Mouse (Mus musculus) kidney, adult 2 months (tissue): ENCODE data around the gene Snx21. TPM values are rescaled to one million over a fixed set of nuclear protein-coding genes. Genes with fewer than 3 reads are reported as not detected.

Experiments
- DNase-seq: peaks from one replicate; pipeline ENCODE4 v3.0.0; 2021
- H3K27ac ChIP-seq: fragments of 200-500 bp; 2 replicates; pipeline ENCODE4 v1.5.1; 2012; ENCODE audit warnings: low read depth, low read length, control low read depth, inconsistent platforms; ENCODE audit not compliant: insufficient read depth
- H3K27me3 ChIP-seq: fragments of 200-500 bp; replicated peaks from 2 replicates; pipeline ENCODE4 v1.6.1; 2012; ENCODE audit warnings: mild to moderate bottlenecking, moderate library complexity, low read length, inconsistent platforms; ENCODE audit not compliant: control insufficient read depth, insufficient read depth
- H3K36me3 ChIP-seq: fragments of 200-500 bp; 2 replicates; pipeline ENCODE4 v1.6.1; 2012; ENCODE audit warnings: mild to moderate bottlenecking, moderate library complexity, low read length, inconsistent platforms; ENCODE audit not compliant: control insufficient read depth, insufficient read depth
- H3K4me1 ChIP-seq: fragments of 200-500 bp; 2 replicates; pipeline ENCODE4 v1.6.1; 2011; ENCODE audit warnings: low read length; ENCODE audit not compliant: control insufficient read depth, insufficient read depth
- H3K4me3 ChIP-seq: fragments of 200-500 bp; 2 replicates; pipeline ENCODE4 v1.5.1; 2011; ENCODE audit warnings: mild to moderate bottlenecking, low read depth, low read length, control low read depth; ENCODE audit not compliant: insufficient read depth
- CTCF ChIP-seq: fragments of 200-500 bp; conservative IDR thresholded peaks from 2 replicates; pipeline ENCODE4 v1.5.1; 2011; ENCODE audit warnings: low read depth, mild to moderate bottlenecking, control low read depth, low read length, moderate library complexity, mixed read lengths; ENCODE audit not compliant: insufficient read depth, insufficient read length
- POLR2A ChIP-seq: fragments of 200-500 bp; IDR thresholded peaks from one replicate; pipeline ENCODE4 v1.6.1; 2011; ENCODE audit warnings: low read depth, low read length, control low read depth
- WGBS: fragments of 180-500 bp; shearing (Covaris S2); methylation state at CpG from one replicate; pipeline ENCODE4 v1.1.7; 2018; 5-methylcytosine and 5-hydroxymethylcytosine counted together
- polyA plus RNA-seq: library from polyadenylated mRNA; depleted of rRNA; stranded (reverse); fragments of >200 nt; gene quantifications from 2 replicates; pipeline ENCODE4 v1.2.3, GENCODE M21; 2012

Gene Snx21
- polyA plus RNA-seq, 1 experiment, result 23.2 TPM

DNA sequence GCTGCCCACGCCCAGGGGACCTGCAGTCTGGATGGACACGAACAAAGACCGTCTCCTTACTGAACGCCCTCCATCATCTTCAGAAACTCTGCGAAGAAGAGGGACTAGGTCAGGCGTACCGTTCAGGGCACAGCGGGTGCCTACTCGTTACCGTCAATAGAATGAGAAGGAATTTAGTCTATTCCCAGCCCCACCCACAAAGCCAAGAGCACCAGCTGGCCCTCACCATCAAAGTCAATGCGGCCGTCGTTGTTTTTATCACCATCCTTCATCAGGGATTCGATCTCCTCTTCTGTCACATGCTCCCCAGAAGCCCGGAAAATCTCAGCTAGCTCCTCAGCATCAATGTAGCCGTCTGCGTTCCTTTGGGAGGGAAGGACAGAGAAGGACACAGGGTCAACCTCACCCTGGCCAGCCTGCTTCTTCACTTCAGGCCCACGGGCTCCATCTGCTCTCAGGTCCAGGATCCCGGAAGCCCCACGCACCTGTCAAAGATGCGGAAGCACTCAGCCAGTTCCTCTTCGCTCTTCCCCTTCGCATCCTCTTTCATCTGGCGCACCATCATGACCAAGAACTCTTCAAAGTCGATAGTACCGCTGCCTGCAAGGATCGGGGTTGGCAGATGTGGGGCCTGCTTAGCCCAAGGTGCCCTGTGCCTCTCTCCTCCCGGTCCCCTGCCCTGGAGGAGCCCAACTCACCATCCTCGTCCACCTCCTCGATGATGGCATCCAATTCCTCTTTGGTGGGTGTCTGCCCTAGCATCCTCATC is 8.2 kb upstream of the Snx21 start:
- no peak for TF ChIP-seq POLR2A
- no peak for TF ChIP-seq CTCF
- 82% methylated on average over 30 of the region's 30 CpGs for WGBS
- Histone ChIP-seq H3K27ac (no peak overlapping the region), H3K36me3 (no peaks in the 10 kb centered on the region), H3K27me3 (no peaks in the 10 kb centered on the region), H3K4me3 (no peak overlapping the region), H3K4me1 (no peaks in the 10 kb centered on the region)
- no peak for DNase-seq

DNA sequence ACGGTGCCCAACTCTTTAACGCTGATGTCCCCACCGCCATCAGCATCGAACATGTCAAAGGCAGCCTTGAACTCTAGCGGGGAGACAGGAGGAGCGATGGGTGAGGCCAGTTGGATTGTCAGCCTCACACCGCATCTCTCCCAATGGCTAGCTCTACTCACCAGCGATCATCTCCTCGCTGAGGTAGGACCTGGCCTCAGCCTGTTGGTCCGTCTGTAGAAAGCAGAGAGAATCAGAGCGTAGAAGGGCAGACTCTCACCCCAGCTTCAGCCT is 7.7 kb upstream of the Snx21 start:
- Histone ChIP-seq H3K4me1 (no peaks in the 10 kb centered on the region), H3K4me3 (no peak overlapping the region), H3K27me3 (no peaks in the 10 kb centered on the region), H3K27ac (no peak overlapping the region), H3K36me3 (no peaks in the 10 kb centered on the region)
- DNase-seq, result no peak
- TF ChIP-seq CTCF, result no peak
- TF ChIP-seq POLR2A, result no peak
- WGBS, result 94% methylated on average over 11 of the region's 11 CpGs

DNA sequence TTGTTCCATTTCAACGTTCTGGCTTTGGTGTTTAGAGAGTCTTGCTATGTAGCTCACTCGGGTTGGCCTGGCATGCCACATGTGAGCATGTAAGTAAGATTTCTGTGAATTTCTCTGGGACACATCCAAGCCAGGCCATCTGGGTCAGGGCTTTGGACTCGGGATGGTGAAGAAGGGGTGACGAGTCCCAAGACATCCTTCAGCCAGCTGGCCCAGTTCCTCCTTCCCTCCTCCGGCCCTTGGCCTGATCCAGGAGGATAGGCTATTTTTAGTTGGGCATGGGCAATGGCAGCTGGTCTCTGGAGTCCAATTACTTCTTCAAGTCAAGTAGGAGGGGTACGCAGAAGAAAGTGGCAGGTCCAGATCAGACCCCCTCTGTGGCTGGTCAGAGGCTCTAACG is 6.8 kb upstream of the Snx21 start:
- no peak overlapping the region for H3K4me3 ChIP-seq
- H3K27ac ChIP-seq, result no peak overlapping the region
- TF ChIP-seq CTCF (no peak), POLR2A (no peak)
- WGBS, result 68% methylated on average over 7 of the region's 7 CpGs
- no peaks in the 10 kb centered on the region for H3K36me3 ChIP-seq
- H3K27me3 ChIP-seq, result no peaks in the 10 kb centered on the region
- no peak for DNase-seq
- H3K4me1 ChIP-seq, result peaks cover 2% of the 10 kb centered on the region; the same call in 1 of the 2 replicates

DNA sequence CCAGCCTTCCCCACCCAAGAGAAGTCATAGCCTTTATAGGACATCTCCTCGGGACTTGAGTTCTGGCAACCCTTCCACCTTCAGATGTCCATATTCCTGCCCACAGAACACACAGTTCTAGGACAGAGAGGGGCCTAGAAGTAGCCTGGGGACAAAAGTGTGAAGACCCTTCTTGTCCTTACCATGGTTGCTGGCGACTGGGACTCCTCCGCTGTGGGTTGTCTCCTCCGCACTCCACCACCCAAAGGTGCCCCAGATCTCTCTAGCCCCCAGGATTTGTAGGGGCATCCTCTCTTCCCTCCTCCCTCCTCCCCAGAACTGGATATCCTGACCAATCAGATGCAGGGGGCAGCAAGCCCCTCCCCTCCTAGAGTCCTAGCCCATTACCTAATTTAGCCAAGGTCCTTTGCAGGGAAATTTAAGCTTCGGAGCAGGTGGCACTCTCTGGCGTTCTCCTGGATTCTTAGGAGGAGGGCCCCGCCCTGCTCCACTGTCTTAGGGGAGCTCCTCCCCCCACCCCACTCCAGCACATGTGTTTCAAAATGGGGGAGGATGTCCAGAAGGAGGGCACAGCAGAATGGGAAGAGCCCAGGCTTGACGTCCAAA is 6.0 kb upstream of the Snx21 start, which contains the start of gene Tnnc2:
TSS of gene Tnnc2 (minus strand) at position 487 of the 606 bp plus-strand sequence.
- Histone ChIP-seq H3K27ac (no peak within 1 kb of the TSS), H3K4me1 (peaks cover 3% of the 10 kb centered on the region; the same call in 1 of the 2 replicates), H3K4me3 (no peak within 1 kb of the TSS), H3K27me3 (no peaks in the 10 kb centered on the region), H3K36me3 (no peaks in the 10 kb centered on the region)
- no peak for DNase-seq
- WGBS, result 72% methylated on average over 8 of the region's 8 CpGs
- no peak for TF ChIP-seq CTCF
- TF ChIP-seq POLR2A, result no peak

DNA sequence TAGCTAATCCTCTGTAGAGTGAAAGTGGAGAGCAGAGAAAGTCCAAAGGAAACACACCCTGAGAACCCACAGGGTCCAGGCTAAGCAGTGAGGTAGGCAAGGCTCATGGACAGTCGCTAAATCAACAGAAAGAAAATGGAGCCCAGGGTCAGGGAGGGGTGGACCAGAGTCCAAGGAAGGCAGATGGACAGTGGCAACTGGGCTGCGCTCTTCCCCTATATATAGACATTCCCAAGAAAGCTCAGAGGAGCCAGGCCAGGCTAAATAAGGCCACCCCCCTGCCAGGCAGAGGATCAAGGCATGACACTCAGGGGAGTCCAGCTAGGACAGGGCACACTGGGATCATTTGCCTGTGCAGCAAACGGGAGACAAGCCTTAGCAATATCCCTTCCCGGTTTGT is 3.7 kb upstream of the Snx21 start:
- DNase-seq, result no peak
- Histone ChIP-seq H3K36me3 (no peaks in the 10 kb centered on the region), H3K4me3 (no peak overlapping the region), H3K27ac (no peak overlapping the region), H3K27me3 (no peaks in the 10 kb centered on the region), H3K4me1 (peaks cover 7% of the 10 kb centered on the region; the same call in 1 of the 2 replicates)
- WGBS, result 74% methylated on average over 4 of the region's 4 CpGs
- TF ChIP-seq POLR2A, result no peak

DNA sequence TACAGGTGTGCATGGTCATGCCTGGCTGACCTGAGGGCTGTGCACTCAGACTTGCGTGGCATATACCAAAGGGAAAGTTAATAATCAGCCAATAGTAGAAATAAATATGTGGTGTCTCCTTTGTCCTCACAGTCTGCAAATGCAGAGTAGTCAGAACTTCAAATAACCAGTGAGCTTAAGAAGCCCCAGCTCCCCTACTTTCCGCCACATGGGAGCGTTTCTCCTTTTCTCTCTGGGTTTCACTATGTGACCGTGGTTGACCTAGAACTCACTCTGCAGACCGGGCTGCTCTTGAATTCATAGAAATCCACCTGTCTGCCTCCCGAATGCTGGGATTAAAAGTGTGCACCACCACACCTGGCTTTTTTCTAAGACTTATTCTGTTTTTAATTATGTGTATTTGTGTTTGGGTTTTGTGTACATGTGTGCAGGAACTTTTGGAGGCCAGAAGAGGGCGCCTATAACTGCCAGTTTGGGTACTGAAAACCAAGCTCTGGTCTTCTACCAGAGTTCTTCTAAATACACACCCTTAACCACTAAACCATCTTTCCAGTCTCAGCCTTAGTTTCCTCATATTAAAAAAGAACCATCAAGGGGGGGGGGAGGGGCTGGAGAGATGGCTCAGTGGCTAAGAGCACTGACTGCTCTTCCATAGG is 1.6 kb upstream of the Snx21 start:
- Histone ChIP-seq H3K27me3 (no peaks in the 10 kb centered on the region), H3K4me1 (peaks cover 7% of the 10 kb centered on the region; the same call in 1 of the 2 replicates), H3K4me3 (no peak overlapping the region), H3K27ac (no peak overlapping the region), H3K36me3 (no peaks in the 10 kb centered on the region)
- TF ChIP-seq POLR2A (no peak), CTCF (no peak; the same call in 1 of the 2 replicates)
- no peak for DNase-seq
- 63% methylated on average over 7 of the region's 7 CpGs for WGBS

DNA sequence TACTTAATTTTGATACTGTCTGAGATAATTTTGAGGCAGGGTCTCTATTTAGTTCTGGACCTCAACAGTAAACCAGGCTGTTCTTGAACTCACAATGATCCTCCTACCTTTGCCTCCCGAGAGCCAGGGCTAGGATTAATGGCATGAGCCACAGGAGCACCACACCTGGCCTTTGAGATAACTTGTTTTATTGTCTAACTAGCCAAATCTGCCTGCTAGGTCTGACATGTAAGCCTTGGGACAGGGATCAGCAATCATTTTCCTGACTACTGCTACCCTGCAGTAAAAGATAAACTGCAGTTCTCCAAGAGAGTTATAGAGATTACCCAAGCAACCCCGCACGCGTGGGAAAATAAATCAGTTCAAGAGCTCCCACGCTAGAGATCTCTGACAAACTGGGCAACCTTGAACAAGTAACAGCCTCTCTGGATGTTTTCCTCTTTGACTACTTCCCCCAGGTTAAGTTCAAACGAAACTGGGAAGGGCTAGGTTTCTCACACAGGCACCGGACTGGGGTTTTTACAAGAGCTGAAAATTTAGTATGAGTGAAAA is 678 bp upstream of the Snx21 start:
- peaks cover 7% of the 10 kb centered on the region; the same call in 1 of the 2 replicates for H3K4me1 ChIP-seq
- no peaks in the 10 kb centered on the region for H3K36me3 ChIP-seq
- H3K4me3 ChIP-seq, result peak overlapping the region; percentile 64
- no peak for TF ChIP-seq CTCF
- no peak for TF ChIP-seq POLR2A
- 3% methylated on average over 7 of the region's 7 CpGs for WGBS
- peak overlapping the region; percentile 72 for H3K27ac ChIP-seq
- H3K27me3 ChIP-seq, result no peaks in the 10 kb centered on the region
- DNase-seq, result no peak
